Mouse (Mus musculus): Measurements from ENCODE around the gene Rpa1.

GRCm38 (mm10) chr11:75286868-75287267, 61.3 kb downstream of the Rpa1 start:
- TF ChIP-seq CTCF (IDR thresholded peaks at IDR 0.05; ENCODE audit: insufficient read depth, low read depth, low read length) (no peak), POLR2A (IDR thresholded peaks at IDR 0.05; ENCODE audit: insufficient read depth, low read depth, low read length) (no peak)

Data from olfactory bulb, adult 2 months (tissue).